Mouse (Mus musculus): ENCODE measurements around the gene Ptgfrn. TPM values are rescaled to one million over a fixed set of nuclear protein-coding genes. Genes with fewer than 3 reads are reported as not detected.

Ptgfrn gene
- total RNA-seq, 2 experiments from 2014 or later, result 19.8 to 21.3 TPM

DNA sequence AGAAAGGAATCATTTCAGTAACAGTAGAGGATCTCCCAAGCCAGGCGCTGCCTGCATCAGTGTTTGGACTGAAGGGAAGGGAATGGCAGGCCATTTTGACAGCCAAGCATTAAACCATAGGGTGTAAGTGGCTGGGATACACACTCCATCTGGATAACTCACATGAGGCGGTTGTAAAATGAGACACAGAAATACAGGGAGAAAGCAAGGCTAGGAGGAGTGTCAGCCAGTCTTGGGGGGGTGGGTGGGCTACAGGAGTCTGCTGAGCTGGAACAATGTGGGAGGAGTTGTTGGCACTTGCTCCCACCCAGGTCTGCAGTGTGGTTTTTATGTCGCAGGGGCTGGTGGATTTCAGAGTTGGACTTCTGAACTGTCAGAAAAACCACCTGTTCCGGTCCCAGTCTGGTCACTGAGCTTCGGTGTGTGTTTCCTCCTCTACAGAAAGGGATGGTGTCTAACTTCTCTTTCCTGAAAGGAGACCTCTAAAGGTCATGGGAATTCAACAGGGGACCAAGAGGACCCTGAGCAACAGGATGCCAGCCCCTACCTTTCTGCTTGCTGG lies 72.0 kb downstream of the Ptgfrn start:
- no peak for DNase-seq

DNA sequence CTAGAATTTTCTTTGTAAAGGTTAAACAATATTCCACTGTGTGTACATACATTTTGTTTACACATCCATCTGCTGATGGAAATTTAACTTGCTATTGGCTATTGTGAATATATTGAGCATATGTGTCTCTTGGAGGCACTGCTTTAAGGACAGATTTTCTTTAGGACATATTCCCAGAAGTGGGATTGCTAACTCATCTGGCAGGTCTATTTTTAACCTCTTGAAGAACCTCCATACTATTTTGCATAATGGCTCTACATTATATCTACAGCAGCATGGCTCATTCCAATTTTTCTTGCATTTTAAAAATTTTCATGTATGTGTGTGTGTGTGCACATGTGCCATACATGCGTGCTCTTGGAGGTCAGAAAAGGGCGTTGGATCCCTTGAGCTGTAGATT lies 74.1 kb downstream of the Ptgfrn start:
- no peak for DNase-seq

DNA sequence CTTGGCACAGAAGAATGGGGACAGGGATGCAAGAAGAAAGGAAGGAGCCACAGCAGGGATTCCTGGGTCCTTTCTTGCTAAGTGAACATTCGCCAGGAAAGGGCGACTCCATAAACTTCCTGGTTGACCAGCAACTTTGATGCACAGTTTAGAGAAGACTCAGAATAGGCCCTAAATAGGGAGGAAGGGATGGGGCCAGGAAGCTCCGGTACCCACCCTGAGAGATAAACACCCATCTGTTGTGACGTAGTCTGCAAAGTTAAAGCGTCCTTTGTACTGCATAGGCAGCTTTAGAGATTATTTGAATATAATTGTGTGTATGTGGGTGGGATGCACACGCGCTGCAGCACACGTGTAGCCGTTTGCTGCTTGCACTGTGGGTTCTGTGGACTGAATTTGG lies 75.6 kb downstream of the Ptgfrn start:
- DNase-seq, result no peak

DNA sequence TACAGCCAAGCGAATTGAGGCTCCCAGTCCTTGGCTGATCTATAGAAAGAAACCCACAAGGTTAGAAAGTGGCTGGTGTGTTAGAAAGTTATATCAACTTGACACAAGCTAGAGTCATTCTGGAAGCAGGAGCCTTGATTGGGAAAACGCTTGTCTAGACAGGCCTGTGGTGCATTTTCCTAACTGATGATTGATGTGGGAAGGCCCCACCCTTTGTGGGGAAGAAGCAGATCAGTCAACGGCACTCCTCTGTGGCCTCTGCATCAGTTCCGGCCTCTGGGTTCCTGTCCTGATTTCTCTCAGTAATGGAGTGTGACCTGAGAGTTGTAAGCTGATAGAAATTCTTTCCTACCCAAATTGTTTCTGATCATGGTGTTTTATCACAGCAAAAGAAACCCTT lies 76.4 kb downstream of the Ptgfrn start:
- DNase-seq, result no peak

DNA sequence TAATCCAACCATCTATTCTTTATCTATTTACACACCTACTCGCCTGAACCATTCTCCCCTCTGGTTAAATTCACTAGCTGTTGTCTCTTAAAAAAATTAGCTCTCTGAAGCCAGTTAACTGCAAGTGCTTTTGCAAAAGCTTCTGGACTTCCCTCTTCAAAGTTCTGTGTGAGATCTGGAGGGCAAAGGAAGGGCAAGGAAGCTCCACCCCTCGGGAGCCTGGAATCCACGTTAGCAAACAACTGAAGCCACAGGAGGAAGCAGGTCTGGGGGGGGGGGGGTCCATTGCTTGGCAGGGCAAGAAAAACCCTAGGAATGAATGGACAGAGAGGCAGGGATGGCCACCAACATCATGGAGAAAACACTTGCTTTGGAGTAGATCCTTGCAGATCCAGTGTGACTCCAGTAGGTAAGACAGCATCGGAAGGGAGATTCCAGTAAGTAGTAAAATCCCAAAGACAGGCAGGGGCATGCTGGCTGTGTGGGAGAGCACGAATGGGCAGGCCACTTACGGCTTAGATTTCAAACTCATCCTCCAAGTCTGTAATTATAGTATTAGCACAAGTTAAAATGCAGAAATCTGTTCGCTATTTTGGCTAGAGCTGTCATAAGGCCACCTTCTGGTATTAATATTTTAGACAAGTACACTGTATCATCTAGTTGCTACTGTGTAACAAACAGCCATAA lies 78.5 kb downstream of the Ptgfrn start:
- DNase-seq, result peak in 1 of 2 experiments; percentile 18

DNA sequence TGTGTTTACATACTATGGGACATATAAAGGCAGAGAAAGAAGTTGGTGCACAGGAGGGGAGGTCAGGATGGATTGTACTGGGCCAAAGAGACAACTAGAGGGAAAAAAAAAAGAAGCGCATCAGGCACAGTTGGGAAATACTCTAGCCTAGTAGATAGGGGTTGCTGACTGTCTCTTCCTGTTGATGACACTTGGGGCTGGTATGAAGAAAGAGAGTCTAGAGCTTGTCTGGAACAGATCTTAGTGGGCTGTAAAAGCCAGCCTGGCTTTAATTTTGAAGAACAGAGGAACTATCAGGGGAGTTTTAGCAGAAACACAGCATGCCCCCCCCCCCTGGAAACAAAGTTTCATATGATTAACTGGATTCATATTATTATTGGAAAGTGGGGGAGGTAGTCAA lies 79.4 kb downstream of the Ptgfrn start:
- no peak for DNase-seq

DNA sequence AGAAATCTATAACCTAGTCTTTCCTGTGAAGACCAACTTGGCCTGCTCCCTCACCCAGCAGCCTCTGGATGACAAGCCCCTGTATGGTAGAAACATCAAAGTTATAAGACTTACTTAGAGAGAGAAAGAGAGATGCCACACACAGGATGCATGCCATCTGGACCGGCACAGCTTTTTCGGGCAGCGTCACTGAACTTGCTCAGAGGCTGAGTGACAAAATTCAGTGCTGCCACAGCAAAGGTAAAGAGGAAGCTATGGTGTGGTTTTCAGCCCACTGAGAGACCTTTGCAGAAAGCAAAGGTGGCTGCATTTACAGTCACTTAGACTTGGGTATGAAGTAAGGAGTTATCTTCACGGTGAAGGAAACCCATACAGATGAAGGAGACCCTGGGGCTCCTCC lies 80.7 kb downstream of the Ptgfrn start, which contains the start of gene Cd101:
Cd101 (minus strand) TSS at position 218 of the 400 bp plus-strand sequence.
- no peak for DNase-seq

DNA sequence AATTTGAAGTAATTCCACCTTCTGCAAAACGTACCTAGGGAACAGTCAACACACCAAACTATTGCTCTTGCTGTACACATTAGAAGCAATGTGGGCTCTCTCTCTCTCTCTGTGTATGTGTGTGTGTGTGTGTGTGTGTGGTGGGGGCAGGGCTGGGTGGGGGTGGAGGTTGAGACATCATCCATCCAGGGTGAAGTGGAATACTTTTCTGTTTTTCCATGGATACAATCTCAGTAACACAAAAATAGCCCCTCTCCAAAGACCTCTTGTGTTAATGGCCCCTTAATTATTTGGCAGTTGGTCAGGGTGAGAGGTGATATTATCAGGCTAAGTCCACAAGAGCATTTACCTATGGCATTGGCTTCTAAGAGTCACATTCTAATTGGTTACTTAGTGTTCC lies 83.3 kb downstream of the Ptgfrn start:
- DNase-seq, result no peak

DNA sequence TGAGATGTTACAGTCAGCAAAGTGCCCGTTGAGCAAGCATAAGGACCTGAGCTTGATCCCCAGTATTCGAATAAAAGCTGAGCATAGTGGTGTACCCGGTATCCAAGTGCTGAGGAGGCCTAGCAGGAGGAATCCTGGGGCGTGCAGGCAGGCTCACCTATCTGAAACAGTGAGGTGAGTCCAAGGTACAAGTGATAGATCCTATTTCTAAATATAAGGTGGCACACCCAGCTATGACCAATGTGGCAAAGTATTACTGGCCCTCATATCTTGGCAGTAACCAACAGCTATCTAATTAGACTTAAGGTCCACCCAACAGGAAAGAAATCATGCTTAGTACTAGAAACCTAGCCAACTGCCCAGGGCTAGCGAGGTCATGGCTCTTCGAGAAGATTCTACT lies 87.1 kb downstream of the Ptgfrn start:
- no peak for DNase-seq

DNA sequence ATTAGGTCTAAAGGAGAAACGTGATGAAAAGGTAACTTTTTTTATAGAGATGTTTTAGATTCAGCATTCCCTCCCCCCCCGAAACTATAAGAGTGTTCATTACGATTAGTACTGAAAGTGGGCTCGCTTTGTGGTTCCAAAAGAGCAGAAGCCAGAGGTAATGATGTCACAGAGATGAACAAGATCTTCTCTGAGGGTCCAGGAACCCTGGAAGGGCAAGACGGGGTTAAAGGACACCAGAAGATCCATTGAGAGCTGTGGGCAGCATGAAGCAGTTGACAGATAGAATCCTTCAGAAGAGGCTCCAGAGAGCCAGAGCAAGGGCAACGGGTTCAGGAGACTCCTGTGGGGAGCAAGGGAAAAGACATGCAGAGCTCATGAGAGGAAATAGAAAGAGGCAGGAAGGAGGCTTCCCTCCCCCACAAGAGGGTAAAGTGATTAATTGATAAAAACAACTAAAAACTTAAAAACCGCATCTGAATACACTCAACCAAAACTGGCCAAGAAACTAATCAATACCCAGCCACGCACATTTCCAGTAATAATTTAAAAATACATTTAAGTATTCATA lies 88.5 kb downstream of the Ptgfrn start:
- DNase-seq, result no peak

DNA sequence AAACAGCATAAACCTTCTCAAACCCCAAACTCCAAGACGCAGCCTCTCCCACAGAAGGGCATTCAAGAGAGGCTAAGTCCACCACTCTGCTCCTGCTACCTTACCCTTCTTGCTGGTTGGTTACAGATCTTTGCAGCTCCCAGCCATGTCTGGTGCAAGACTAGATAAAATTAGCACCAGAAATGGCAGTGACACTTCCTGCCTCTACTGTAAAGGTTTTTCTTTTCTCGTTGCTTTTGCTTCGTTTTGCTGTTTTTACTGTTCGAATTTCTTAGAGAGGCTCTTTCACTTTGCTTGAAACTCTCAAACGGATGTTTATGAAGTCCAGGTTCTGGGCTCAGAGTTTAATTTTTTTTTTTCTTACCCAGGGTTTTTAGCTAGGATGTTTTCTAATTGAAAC lies 89.0 kb downstream of the Ptgfrn start:
- no peak for DNase-seq

DNA sequence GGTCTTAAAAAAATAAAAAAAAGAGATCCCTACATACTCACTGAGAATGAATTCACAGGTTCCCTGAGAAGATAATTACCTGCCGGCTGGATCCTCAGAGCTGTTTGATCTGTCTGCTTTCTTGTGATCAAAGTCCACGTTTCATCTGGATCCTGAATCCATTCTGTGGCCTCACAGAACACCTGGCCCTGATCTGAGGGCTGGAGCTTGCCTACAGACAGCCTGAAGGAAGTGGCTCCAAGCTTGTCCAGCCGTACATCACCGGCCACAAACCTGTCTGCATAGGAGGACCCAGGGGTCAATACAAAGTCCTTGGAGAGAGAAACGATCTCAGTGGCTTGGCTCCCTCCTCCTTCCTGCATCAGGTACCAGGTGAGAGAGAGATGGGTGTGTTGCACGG lies 91.6 kb downstream of the Ptgfrn start:
- no peak for DNase-seq

DNA sequence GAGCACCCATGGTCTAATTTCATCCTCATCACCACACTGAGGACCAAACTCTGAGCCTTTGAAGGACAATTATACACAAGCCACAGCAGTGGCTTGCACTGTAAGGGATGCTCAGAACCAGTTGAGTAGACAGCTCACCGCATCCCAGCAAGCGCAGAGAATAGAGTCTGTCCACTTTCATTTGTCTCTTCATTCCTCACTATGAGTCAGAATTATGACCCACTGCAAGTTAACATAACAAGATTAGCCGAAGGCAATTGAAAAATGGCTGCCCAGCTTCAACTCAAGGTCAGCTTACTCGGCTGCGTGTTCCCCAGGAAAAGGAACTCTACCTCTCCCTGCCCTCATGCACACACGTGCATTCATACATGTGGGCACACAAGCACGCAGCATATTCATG lies 94.0 kb downstream of the Ptgfrn start:
- no peak for DNase-seq

DNA sequence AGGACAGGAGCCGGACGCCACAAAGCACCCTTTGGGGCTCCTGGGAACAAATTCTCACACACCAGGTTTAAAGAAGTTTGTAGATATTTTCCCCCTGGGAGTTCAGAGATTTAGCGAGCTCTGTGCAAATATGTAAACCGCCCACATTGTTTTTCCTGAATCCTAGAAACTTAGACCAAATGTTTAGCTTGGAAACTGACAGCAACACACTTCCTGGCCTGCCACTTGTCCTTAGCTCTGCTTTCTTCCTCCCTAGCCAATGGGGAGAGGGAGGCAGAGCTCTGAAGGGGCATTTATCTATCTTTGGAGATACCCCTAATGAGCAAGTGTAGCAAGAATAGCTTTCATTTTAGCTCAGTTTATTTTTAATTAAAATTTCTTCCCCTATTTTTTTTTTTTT lies 94.8 kb downstream of the Ptgfrn start:
- DNase-seq, result peak; percentile 27 to 29

DNA sequence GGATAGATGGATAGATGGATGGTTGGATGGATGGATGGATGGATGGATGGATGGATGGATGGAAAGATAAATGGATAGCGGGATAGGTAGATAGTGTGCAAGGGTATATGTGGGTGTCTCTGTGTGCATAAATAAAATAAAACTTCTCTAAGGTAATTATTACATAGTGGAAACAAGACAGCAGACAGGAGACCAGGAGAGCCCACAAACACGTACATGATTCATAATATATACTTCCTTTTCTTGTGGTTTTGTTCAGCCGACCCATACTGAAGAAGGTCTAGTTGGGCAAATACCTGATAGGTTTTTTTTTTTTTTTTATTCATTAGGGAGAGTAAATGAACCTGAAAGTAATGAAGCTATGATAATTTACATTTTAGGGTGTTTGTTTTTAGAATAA lies 96.5 kb downstream of the Ptgfrn start:
- DNase-seq, result no peak

DNA sequence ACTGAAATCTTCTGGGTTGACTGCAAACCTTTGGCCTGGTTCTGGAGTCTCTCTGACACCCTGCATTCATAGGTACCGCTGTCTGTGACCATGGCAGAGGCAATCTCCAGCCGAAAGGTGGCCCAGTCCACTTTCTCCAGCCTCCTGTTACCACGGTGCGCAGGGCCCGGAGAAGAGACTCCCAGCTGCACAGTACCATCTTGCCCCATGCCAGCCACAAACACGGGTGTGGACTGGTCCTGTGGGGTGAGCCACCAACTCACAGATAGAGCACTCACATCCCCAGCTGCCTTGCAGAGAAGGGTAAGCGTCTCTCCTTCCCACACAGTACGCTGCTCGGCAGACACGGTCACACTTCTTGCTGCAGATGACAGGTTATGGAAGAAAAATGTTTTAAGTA lies 97.1 kb downstream of the Ptgfrn start:
- no peak for DNase-seq

DNA sequence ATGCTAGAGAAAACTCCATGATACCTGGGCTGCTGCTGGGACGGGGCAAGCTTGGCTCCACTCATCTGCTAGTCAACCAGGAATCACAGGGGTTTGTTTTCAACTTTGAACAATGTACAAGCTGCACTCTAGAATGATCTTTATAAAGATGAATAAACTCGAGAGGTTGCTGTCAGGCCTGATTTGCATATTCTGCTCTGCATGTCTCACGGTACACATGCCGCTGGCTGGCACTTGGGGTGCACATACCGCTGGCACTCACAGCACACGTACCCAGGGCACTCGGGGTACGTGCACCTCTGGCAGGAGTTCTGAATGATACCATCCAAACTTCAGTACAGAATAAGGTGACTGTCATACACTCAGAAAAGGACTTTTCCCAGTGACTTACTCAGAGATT lies 97.5 kb downstream of the Ptgfrn start:
- no peak for DNase-seq

DNA sequence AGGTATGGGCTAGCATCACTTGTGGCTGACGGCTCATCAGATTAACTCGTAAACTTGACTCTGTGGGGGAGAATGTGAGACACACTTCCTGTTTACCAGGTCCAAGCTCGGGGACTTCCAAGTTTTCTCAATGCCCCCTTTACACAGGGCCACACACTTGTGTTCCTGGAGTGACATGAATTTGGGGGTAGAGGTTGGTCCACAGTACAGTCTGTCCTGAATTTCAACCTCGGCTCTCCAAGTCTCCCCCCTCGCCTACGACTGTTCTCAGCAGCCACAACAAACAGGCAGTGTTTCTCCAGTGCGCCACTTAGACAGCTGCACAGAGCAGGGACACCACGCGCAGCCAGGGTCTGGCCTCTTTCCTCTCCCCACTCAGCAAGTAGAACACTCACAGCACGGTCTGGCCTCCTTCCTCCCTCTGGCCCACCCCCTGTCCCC lies 97.9 kb downstream of the Ptgfrn start:
- peak in 1 of 2 experiments; percentile 33 for DNase-seq

DNA sequence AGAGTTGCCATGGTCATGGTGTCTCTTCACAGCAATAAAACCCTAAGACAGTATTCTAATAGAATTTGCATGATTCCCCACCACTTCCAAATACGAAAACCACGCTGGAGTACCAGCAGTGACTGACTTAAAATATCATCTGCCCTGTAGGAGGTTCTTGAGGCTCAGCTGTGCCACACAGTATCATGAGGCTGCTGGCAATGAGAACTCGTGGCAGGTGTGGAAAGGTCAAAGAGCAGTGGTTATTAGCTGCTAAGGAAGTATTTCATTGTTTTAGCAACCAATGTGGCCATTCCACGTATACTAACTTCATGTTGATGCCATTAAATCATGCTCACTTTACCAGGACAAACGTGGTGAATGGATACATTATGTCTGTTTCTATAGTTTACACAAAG lies 98.9 kb downstream of the Ptgfrn start:
- DNase-seq, result no peak

DNA sequence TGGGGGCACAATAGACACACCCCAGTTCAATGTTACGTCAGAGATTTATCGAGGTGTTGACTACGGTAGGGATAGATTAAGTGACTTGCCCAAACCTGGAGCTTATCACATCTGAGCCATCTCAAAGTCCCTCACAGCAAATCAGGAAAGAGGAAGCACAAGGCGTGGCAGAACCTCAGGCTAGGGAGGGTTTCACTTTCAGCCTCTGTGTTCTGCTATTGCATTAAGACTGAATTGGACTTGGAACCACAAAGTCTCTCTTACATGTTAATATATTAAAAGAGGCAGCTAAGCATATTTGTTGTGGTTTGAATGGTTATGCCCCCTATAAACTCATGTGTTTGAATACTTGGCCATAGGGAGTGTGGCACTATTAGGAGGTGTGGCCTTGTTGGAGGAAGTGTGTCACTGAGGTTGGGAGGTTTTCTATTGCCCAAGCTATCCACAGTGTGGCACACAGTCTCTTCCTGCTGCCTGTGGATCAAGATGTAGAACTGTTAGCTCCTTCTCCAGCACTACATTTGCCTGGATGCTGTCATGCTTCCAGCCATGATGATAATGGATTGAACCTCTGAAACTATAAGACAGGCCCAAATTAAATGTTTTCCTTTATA lies 99.4 kb downstream of the Ptgfrn start:
- peak in 1 of 2 experiments; percentile 37 for DNase-seq

DNA sequence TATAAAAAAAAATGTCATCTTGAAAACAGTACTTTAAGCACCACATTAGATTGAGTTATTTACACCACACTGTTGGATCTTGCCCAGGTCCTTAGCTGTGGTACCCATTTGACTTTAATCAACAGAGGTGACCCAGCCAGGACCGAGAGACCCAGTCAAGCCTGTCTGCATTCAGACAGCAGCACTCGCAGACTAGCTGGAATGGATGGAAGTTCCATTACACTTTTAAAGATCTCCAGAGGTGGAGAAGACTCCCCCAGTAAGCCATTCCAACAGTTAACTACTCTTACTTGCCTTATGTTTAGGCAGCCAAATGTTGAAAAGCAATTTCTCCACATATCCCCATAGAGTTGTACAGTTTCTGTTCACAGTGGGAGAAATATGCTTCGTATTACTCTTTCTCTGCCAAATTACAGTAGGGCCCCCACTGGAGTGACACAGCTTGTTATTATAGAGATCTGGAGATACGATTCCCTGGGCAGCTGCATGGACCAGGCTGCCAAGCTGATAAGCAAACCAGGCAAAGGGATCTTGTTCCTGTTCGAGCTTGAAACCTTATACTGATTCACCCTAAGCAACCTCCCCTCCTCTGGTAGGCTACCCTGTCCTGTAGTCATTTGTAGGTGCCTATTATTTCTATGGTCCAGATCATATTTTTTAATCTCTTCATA lies 102.8 kb downstream of the Ptgfrn start:
- DNase-seq, result no peak

DNA sequence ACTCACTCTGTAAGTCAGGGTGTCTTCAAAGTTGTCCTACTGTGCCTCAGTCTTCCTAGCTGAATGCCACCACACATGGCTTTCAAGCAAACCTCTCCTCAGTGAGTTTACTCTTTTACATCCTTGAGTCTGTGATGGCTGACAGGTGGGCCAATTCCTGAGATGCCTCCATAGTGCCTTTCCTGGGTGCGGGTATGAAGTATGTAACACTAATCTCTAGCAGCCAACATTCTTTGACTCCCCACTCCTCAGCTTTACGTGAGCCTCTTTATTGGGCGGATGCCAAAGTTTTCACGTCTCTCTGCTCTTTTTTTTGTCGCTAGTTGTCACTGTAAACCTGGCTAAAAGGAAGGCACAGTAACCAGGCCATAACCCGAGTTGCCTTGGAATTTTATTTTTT lies 104.7 kb downstream of the Ptgfrn start:
- no peak for DNase-seq
